Mouse (Mus musculus) spleen, embryonic (tissue): ENCODE results near the gene Entpd2.

ENCODE experiments used
- CTCF ChIA-PET: fragments of 350-600 bp; sonication (Branson Sonifier 250); formaldehyde crosslinking; loops from one replicate; lab custom pipeline; 2022; lab: Charles Lee

Entpd2 gene

DNA sequence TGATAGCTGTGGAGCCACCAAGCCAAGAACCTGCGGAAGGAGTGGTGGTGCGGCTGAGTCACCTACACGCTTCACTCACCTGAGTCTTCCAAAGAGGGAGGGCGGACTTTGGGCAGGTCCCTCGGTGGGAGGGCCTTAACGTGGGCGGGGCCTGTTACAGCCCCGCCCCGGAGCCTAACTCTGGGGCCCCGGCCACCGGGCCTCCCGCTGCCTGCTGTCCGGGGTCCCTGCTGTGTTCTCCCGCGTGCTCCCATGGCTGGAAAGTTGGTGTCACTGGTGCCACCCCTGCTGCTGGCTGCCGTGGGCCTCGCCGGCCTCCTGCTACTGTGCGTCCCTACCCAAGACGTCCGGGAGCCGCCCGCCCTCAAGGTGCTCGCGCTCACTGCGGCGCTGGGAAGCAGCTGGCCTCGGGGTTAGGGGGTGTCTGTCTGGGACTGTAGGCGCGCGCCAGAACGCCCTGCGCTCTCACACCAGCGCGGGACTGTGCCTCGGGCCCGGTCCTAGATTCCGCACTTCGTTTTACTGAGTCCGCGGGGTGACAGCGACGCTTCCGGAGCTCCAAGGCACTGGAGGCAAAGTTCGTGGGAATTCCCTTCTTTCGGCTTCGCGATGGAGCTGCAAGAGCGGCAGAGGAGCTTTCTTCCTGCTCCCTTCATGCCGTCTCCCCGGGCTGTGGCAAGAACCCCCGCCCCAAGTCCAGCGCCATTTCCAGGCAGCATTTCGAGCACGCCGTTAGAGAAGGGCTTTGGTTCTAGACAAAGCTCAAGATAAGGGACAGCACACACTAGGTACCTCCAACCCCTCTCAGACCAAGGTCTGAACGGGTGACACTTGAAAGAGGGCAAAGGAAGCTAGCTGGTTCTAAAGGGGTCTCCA lies at the start of gene Entpd2:
Entpd2 (plus strand) TSS at position 154 of the 876 bp plus-strand sequence.
- CTCF ChIA-PET = interaction anchor here (0.5 kb wide), 1 partner anchor 276 kb away, joined by 10 read pairs; no protein-coding TSS in a partner anchor

DNA sequence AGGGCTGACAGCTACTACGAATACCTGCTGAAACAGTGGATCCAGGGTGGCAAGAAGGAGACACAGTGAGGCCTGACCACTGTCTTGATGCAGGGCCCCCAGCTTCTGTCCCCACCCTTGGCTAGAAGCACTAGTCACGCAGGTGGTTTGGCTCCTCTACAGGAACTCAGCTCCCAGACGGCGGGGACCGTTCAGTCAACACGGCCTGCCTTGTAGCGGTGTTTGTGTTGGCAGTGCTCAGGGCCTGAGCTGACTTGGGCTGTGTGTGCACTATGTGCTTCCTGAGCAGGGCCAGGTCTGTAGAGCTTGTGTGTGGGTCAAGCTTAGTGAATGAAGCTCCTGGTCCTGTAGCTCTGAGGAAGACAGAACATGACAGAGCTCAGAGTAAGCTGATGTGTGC lies 47.5 kb upstream of the Entpd2 start:
- CTCF ChIA-PET = interaction anchor here (1.0 kb wide), 1 partner anchor 12 kb away, joined by 5 read pairs; no protein-coding TSS in a partner anchor

DNA sequence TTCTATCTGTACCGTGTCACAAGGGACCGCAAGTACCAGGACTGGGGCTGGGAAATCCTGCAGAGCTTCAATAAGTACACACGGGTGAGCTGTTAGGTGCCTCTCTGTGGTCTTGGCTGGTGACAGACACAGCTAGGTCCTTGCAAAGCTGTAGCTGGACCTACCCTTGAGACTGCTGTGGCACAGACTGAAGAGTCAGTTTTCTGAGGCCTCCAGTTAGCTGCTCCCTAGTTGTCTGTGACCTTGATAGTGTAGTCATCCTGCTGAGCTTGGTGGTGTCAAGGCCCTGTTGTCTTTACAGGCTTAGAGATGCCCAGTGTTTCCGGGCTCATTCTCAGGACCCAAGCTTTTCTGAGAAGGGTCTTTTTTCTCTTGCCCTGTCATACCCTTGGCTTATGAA lies 46.2 kb upstream of the Entpd2 start:
- CTCF ChIA-PET = no interaction called here

DNA sequence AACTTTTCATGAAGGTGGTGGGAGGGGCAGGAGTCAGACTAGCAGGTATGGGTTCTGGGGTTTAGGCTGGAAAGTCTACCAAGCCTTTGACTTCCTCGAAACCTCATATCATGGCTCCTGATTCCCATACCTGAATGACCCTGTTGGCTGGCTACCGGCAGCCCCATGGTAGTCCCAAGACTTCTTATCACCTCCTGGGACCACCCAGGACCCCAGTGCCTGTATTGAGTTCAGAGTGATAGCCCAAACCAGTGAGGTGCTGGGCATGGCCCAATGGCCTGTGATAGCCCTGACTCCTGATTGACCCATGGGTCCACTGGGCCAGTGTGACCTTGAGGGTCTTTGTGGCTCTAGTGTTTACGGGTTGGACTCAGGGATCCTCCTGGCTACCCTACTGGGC lies 45.0 kb upstream of the Entpd2 start:
- CTCF ChIA-PET = no interaction called here

DNA sequence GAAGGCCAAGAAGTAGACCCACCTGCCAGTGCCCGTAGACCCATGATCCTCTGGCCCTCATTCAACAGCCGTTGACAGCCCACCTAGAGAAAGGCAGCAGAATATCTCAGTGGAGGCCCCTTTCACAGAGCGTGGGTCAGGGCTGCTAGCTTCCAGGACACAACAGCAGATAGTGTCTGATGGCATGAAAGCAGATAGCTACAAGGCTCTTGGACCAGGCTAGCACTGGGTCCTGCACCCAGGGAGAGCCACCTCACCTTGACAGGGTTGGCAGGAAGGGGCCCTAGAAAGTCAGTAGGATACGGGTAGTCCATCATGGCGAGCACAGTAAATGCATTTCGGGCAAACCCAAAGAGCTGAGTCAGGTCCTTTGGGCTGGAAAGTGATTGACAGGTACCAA lies 41.5 kb upstream of the Entpd2 start:
- CTCF ChIA-PET = no interaction called here

DNA sequence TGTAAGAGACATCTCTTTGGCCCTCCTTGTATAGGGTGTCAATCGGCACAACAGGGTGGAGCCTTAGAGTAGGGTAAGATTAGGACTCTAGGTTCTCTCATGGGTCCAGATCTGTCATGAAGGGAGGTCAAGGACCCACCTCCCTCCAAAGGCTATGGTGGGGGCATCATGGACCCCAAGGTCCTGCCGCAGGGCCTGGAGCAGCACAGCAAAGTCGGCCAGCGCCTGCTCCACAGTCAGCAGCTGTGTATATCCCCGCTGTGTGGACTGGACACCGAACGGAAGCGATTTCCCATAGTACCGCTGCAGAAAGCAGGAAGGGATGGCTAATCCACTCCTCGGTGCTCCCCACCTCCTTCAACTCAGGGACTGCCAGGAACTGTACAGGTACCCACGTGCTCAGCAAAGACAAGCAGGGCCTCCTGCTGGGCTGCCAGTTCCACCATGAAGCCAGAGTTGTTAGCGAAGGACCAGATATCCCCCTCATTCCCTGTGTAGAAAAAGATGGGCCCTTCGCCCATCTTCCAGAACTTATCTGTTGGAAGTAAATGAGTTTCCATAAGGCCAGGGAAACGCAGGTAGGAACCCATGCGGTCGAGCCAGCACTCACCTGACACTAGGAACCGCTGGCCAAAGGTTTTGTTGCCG lies 40.1 kb upstream of the Entpd2 start:
- CTCF ChIA-PET = no interaction called here

DNA sequence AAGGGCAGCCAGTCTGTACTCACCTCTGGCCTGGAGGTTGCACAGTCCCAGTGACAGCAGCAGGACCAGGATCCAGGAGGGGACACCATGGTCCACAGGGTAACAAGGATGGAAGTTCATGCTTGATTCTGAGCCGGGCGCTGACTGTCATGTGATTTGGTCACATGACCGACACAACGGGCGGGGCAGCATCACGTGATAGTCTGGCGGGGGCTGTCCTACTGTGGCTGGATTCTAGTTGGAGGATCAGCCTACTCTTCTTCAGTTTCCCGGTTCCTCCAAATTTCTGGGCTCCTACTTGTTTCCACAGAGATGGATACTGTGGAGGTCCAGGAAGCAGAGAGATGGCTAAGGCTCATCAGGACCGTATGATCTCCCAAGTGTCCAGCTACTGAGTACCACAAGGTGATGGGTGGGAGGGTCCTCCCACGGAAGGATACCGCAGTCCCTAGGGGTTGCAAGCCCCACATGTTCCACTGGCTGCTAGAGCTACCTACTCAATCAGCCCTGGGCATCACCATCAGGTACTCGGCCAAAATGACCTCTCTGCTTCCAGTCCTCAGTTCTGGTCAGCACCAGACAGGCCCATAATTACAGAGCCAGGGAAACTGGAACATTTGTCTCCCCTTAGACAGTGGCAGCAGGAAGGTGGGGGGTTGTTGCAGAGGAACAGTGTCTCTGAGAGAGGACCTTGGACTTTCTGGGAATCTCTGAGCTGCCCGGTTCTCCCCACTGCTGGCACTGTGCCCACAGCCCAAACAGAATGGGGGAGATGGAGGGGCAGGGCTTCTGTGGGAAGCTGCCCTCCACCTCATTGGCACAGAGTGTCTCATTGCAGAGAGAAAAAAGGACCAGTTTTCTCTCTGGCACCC lies 39.2 kb upstream of the Entpd2 start, which contains the start of gene Dpp7:
Dpp7 (minus strand) TSS at position 152 of the 872 bp plus-strand sequence.
- CTCF ChIA-PET = no interaction called here

DNA sequence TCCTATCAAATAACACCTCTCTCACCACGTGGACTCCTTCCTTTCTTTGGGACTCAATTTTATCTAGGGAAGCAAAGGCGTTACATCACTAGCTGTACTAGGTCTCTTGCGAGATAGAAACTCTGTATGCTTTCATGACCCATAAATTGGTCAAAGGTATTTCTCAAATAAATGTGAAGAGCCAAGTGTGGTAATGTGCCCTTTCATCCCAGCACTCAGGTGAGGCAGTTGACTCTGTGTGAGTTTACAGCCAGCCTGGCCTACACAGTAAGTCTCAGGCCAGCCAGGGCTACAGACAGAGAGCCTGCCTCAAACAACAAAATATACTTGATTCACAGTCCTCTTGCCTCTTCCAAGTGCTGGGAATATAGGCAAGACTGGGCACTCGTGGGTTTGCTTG lies 35.8 kb upstream of the Entpd2 start:
- CTCF ChIA-PET = no interaction called here

DNA sequence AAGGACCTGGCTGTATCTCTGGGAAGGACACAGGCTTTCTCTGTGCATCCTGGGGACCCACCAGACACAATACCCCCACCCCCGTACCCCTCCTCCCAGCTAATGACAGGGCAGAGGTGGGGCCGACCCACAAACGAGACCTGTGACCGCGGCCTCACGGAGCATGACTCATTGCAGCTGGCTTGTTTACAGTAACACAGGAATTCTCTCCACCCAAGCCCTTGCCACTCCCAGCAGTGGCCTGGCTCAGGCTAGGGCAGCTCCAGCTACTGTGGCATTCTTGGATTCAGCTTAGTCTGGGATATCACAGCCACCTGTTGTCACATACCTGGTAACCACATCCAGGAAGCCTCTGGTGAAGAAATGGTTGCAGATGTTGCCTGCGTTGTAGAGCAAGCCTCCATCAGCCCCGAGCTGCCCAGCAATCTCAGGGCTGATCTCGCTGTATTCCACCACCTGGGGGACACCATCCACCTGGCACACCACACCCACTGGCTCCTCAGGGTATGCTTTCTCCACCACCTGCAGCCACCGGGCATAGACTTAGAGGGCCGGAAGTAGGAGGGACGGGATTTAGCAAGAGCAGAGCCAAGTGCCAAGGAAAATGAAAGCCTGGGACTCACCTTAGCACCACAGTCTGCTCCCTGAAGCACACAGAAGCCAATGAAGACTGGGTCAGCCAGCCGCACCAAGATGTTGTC lies 32.0 kb upstream of the Entpd2 start:
- CTCF ChIA-PET = no interaction called here

DNA sequence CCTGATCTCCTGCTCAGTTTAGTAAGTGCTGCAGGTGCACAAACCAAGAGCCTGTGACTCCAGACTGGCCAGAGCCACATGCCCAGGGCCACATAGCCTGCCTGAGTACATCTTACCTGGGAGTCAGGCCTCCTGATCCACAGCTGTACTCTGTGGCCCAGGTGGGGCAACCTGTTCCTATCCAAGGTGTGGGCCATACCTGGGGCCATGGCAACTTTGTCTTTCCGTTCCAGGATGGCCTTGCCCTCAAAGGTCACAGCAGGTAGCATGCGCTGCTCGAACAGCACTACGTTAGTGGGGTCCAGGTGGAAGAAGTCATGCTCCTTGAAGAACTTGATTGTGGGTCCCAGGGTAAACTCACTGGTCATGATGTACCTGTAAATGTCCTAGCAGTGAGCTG lies 31.4 kb upstream of the Entpd2 start:
- CTCF ChIA-PET = no interaction called here

DNA sequence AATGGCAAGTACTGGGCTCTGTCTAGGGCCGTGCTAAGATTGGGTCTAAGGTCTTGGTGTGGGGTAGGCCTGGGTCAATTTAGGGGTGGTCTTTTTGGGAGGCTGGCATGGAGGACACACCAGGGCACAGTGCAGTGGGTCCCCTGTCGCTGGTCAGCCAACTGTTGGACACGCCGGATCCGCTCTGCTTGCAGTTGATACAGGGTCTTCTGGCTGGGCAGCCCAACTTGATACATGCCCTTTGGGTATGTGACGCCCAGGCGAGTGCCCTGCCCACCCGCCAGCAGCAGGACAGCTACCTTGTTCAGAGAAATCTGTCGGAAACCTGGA lies 30.9 kb upstream of the Entpd2 start:
- CTCF ChIA-PET = interaction anchor here (0.6 kb wide), 1 partner anchor 132 kb away, joined by 3 read pairs; no protein-coding TSS in a partner anchor

DNA sequence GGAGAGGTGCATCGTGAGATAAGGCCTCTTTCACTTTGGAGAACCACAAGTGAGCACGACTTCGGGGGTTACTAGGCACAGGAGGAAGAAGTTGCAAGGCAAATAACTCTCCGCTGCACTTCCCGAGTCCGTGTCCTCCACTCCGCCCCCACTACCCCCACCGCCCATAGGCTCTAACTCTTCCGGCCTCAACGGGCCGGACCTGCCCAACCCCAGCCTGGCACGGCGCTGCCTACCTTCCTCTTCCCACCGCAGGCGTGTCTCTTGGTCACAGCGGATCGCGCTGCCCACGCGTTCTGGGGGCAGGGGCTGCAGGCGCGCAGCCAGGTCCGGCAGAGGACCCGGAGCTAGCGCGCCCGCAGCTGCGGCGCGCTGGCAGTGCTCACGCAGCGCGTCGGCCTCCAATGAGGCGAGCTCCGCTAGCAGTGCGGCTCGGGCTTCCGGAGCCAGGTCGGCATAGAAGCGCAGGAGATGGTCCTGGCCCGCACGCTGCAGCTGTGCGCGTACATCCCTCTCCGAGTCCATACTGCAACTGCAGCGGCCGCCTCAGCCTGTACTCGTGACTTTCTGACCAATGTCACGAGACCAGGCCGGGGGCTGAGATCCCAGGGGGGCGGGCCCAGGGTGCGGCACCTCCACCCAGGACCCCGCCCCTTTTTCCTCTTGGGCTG lies 30.4 kb upstream of the Entpd2 start, which contains the start of gene Uap1l1:
Uap1l1 (minus strand) TSS at position 592 of the 671 bp plus-strand sequence.
- CTCF ChIA-PET = interaction anchor here (0.6 kb wide), 2 partner anchors 58 to 132 kb away, joined by 3 read pairs; partner anchors contain the start of gene Fut7

DNA sequence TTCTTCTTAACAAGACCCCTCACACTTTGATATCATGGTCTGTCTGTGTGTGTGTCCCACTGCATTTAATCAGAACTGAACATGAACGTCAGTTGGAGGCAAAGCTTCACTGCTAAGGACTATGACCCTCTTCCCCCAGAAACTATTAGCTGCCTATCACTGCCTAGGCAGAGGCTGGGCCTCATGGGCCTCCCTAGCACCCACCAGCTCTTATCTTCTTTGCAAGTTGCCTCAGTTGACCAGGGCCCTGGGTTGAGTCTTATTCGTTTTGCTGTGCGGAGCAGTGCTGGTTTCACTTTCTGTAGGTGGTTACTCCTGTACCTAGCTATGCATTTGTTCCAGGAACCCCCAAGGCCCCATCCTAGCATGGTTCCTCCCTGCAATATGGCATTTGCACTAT lies 25.7 kb upstream of the Entpd2 start:
- CTCF ChIA-PET = no interaction called here

DNA sequence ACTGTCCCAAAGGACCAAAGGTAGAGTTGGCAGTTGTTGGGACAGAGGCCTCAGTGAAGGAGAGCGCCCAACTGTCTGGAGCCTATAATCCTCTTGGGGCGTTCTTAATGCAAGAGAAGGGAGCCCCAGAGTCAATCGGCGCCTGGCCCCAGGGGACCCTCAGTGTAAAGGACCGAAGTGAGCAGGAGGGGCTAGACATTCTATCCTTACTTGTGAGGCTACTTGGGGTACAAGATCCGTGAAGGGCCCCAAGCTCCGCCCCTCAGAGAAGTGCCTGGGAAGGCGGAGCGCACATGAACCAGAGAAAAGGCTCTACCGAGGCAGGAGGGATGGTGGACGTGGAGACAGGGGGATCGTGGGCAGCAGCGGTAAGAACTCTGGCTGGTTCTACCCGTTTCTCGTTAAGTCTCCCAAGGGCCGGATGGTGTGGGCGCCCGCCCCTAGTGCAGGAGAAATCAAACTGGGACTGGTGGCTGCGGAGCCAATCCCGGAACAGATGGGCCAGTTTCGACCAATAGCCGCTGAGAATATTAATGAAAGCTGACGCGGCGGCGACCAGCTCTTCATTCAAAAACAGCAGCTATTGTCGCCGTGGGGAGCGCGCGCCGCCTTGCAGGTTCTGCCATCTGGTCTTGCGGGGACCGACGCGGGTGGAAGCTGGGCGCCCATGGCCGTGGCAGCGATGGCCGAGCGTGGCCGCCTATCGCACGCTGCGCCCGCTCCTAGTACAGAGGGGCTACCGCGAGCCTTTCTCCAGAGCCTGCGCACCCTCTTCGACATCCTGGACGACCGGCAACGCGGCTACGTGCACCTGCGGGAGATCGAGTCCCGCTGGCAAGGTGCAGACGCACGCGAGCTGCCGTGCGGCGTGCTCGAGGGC lies 23.7 kb upstream of the Entpd2 start, which contains the start of gene Sapcd2:
Sapcd2 (plus strand) TSS at position 558 of the 880 bp plus-strand sequence.
- CTCF ChIA-PET = interaction anchor here (0.6 to 0.7 kb wide), 2 partner anchors 10 to 185 kb away, joined by 3 to 6 read pairs; no protein-coding TSS in a partner anchor

DNA sequence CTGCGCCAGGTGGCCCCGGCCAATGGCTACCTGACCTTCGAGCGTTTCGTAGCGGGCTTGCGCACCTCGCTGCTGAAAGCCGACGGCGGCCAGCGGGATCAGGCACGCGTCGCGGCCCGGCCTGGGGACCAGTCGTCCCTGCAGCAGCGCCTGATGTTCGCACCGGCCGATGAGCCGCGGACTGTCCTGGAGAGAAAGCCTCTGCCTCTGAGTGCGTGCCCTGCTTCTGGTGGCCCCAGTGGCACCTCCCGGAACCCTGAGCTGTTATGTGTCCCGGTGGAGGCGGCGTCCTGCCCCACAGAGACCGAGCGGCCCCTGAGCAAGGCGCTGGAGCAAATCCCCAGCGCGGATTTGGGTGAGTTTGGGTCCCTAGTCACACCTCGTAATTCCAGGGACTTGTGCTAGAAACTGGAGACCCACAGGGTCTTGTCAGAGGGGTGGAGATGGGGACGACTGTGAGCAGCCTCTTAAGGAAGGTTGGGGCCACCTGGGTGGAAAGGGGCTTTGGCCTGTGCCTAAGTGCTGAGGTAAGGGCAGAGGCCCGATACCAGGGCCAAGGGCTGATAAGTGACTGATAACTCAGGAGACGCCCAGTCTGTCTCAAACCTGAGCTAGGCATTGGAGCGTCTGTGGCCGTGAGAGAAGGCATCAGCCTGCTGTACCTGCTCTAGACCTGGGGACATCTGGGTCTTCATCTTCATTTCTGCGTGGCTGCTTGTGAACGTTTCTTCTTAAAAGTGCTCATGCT lies 22.9 kb upstream of the Entpd2 start:
- CTCF ChIA-PET = interaction anchor here (0.6 kb wide), 1 partner anchor 11 kb away, joined by 3 read pairs; no protein-coding TSS in a partner anchor

DNA sequence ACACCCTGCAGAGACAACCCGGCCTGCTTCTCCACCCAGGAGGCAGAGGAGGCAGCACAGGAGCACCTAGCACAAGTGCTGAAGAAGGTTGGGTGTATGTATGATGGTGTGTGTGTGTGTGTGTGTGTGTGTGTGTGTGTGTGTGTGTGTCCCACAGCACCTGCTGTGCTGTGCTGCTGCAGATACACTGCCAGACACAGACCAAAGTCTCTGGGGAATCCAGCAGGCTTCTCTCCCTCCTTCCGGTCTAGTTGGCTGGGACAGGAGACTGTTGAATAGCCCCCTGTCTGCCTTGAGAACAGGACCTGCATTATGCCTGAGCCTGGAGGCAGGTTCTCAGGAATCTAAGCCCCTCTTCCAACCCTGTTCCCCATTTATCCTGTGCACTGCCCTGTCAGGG lies 22.2 kb upstream of the Entpd2 start:
- CTCF ChIA-PET = no interaction called here

DNA sequence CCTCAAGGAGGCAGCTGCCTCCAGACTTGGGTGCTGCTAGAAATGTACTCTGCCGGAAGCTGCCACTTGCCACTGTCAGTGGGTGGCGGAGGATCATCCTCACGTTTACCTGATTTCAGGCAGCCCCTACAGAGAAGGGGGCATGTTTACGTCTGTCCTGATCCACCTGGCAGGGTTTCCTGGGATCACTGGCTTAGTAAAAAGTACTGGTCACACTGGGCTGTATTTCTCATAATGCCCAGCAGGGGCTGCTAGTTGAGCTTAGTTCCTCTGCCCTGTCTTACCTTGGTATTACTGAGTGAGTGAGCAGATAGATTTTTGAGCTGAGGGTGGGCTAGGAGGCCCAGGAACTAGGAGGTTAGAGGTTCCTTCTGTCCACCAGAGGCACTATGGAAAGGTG lies 19.1 kb upstream of the Entpd2 start:
- CTCF ChIA-PET = interaction anchor here (1.5 kb wide), 1 partner anchor 24 kb away, joined by 3 read pairs; no protein-coding TSS in a partner anchor

DNA sequence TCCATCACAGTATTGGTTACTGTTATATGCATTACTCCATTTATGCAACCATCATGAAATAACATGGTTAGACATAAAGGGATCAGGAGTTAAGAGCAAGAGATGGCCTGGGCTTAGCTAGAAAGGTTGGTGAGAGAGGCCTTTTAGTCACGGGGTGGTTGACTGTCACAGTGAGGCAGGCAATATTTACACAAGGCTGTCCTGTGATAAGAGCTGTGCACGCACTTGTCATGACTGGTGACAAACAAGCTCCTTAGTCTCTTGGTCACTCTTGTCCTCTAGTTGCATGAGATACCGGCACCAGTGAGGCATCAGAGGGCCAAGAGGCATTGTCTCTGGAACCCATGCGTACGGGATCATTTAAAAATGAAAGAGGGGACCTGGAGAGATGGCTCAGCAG lies 11.2 kb upstream of the Entpd2 start:
- CTCF ChIA-PET = no interaction called here
